Mouse (Mus musculus): Measurements from ENCODE around the gene Tpst1. TPM values are rescaled to one million over a fixed set of nuclear protein-coding genes. Genes with fewer than 3 reads are reported as not detected.
A peak's percentile ranks its signal among the peaks of the same experiment; 100 is the strongest.

The Tpst1 gene
- polyA plus RNA-seq, 1 experiment from 2014 or later: 55.6 TPM

GRCm38 (mm10) chr5:130080051-130080681 is 7.0 kb downstream of the Tpst1 start:
- peak overlapping the region; percentile 96 for H3K27ac ChIP-seq (replicated peaks)
- peak overlapping the region; percentile 88 for H3K4me3 ChIP-seq
- peaks cover 47% of the 10 kb centered on the region for H3K36me3 ChIP-seq (replicated peaks)
- peaks cover 16% of the 10 kb centered on the region for H3K4me1 ChIP-seq
- WGBS: 74% methylated on average over 16 of the region's 16 CpGs
- peaks cover 19% of the 10 kb centered on the region for H3K27me3 ChIP-seq (replicated peaks; ENCODE audit: low read depth, poor library complexity, severe bottlenecking)
- H3K9me3 ChIP-seq: peaks cover 8% of the 10 kb centered on the region; the same call in 1 of the 2 replicates
- DNase-seq (ENCODE audit: low spot score): peak; percentile 34

- H3K27me3 ChIP-seq (replicated peaks; ENCODE audit: low read depth, poor library complexity, severe bottlenecking): peaks cover 19% of the 10 kb centered on the region
- WGBS: 95% methylated on average over 8 of the region's 8 CpGs
- H3K4me3 ChIP-seq: no peak overlapping the region
- peaks cover 58% of the 10 kb centered on the region for H3K36me3 ChIP-seq (replicated peaks)
- no peak for DNase-seq (ENCODE audit: low spot score)
- no peak overlapping the region for H3K27ac ChIP-seq (replicated peaks)
- peaks cover 16% of the 10 kb centered on the region for H3K4me1 ChIP-seq
- H3K9me3 ChIP-seq: peaks cover 8% of the 10 kb centered on the region; the same call in 1 of the 2 replicates
Measured at GRCm38 (mm10) chr5:130081181-130081881, 8.2 kb downstream of the Tpst1 start.

- Histone ChIP-seq H3K36me3 (replicated peaks) (peaks cover 64% of the 10 kb centered on the region), H3K4me3 (no peak overlapping the region), H3K4me1 (peaks cover 16% of the 10 kb centered on the region), H3K27me3 (replicated peaks; ENCODE audit: low read depth, poor library complexity, severe bottlenecking) (peaks cover 13% of the 10 kb centered on the region), H3K27ac (replicated peaks) (no peak overlapping the region), H3K9me3 (peaks cover 8% of the 10 kb centered on the region; the same call in 1 of the 2 replicates)
- WGBS: 88% methylated on average over 4 of the region's 4 CpGs
- no peak for DNase-seq (ENCODE audit: low spot score)
Measured at GRCm38 (mm10) chr5:130082431-130082830, 9.3 kb downstream of the Tpst1 start.

GRCm38 (mm10) chr5:130084271-130084670 is 11.1 kb downstream of the Tpst1 start:
- H3K27me3 ChIP-seq (replicated peaks; ENCODE audit: low read depth, poor library complexity, severe bottlenecking): no peaks in the 10 kb centered on the region
- H3K36me3 ChIP-seq (replicated peaks): peaks cover 69% of the 10 kb centered on the region
- peaks cover 9% of the 10 kb centered on the region; the same call in 1 of the 2 replicates for H3K4me1 ChIP-seq
- peaks cover 8% of the 10 kb centered on the region; the same call in 1 of the 2 replicates for H3K9me3 ChIP-seq
- no peak for DNase-seq (ENCODE audit: low spot score)
- WGBS: 93% methylated on average over 3 of the region's 3 CpGs
- no peak overlapping the region for H3K4me3 ChIP-seq
- H3K27ac ChIP-seq (replicated peaks): no peak overlapping the region

- DNase-seq (ENCODE audit: low spot score): no peak
- Histone ChIP-seq H3K4me1 (0 out of 2 replicates have a peak, but pooled peaks cover 3% of the 10 kb centered on the region), H3K36me3 (replicated peaks) (peaks cover 72% of the 10 kb centered on the region), H3K9me3 (no peaks in the 10 kb centered on the region), H3K27ac (replicated peaks) (no peak overlapping the region), H3K27me3 (replicated peaks; ENCODE audit: low read depth, poor library complexity, severe bottlenecking) (no peaks in the 10 kb centered on the region), H3K4me3 (no peak overlapping the region)
- WGBS: 94% methylated on average over 7 of the region's 7 CpGs
Measured at GRCm38 (mm10) chr5:130088008-130088407, 14.9 kb downstream of the Tpst1 start.

- Histone ChIP-seq H3K27ac (replicated peaks) (no peak overlapping the region), H3K9me3 (no peaks in the 10 kb centered on the region), H3K4me1 (0 out of 2 replicates have a peak, but pooled peaks cover 3% of the 10 kb centered on the region), H3K27me3 (replicated peaks; ENCODE audit: low read depth, poor library complexity, severe bottlenecking) (no peaks in the 10 kb centered on the region), H3K4me3 (no peak overlapping the region), H3K36me3 (replicated peaks) (peaks cover 67% of the 10 kb centered on the region)
- 92% methylated on average over 4 of the region's 4 CpGs for WGBS
- no peak for DNase-seq (ENCODE audit: low spot score)
Measured at GRCm38 (mm10) chr5:130088612-130089011, 15.5 kb downstream of the Tpst1 start.

- no peak for DNase-seq (ENCODE audit: low spot score)
- Histone ChIP-seq H3K4me1 (0 out of 2 replicates have a peak, but pooled peaks cover 3% of the 10 kb centered on the region), H3K27ac (replicated peaks) (no peak overlapping the region), H3K36me3 (replicated peaks) (peaks cover 64% of the 10 kb centered on the region), H3K4me3 (no peak overlapping the region), H3K27me3 (replicated peaks; ENCODE audit: low read depth, poor library complexity, severe bottlenecking) (no peaks in the 10 kb centered on the region), H3K9me3 (no peaks in the 10 kb centered on the region)
- WGBS: 89% methylated on average over 7 of the region's 7 CpGs
Measured at GRCm38 (mm10) chr5:130089177-130089576, 16.1 kb downstream of the Tpst1 start.

- no peak for DNase-seq (ENCODE audit: low spot score)
- Histone ChIP-seq H3K27ac (replicated peaks) (no peak overlapping the region), H3K9me3 (no peaks in the 10 kb centered on the region), H3K4me3 (no peak overlapping the region), H3K27me3 (replicated peaks; ENCODE audit: low read depth, poor library complexity, severe bottlenecking) (no peaks in the 10 kb centered on the region), H3K4me1 (0 out of 2 replicates have a peak, but pooled peaks cover 3% of the 10 kb centered on the region), H3K36me3 (replicated peaks) (peaks cover 59% of the 10 kb centered on the region)
- WGBS: 88% methylated on average over 18 of the region's 18 CpGs
Measured at GRCm38 (mm10) chr5:130089626-130090393, 16.7 kb downstream of the Tpst1 start.

- H3K4me1 ChIP-seq: 0 out of 2 replicates have a peak, but pooled peaks cover 5% of the 10 kb centered on the region
- H3K27ac ChIP-seq (replicated peaks): no peak overlapping the region
- no peaks in the 10 kb centered on the region for H3K9me3 ChIP-seq
- peaks cover 32% of the 10 kb centered on the region for H3K36me3 ChIP-seq (replicated peaks)
- no peaks in the 10 kb centered on the region for H3K27me3 ChIP-seq (replicated peaks; ENCODE audit: low read depth, poor library complexity, severe bottlenecking)
- H3K4me3 ChIP-seq: no peak overlapping the region
- peak; percentile 55 for DNase-seq (ENCODE audit: low spot score)
- WGBS: 56% methylated on average over 12 of the region's 12 CpGs
Measured at GRCm38 (mm10) chr5:130096754-130097153, 23.6 kb downstream of the Tpst1 start.

GRCm38 (mm10) chr5:130097837-130098236 is 24.7 kb downstream of the Tpst1 start:
- Histone ChIP-seq H3K4me3 (no peak overlapping the region), H3K4me1 (0 out of 2 replicates have a peak, but pooled peaks cover 5% of the 10 kb centered on the region), H3K27ac (replicated peaks) (no peak overlapping the region), H3K27me3 (replicated peaks; ENCODE audit: low read depth, poor library complexity, severe bottlenecking) (no peaks in the 10 kb centered on the region), H3K9me3 (no peaks in the 10 kb centered on the region), H3K36me3 (replicated peaks) (peaks cover 35% of the 10 kb centered on the region)
- 88% methylated on average over 2 of the region's 2 CpGs for WGBS
- no peak for DNase-seq (ENCODE audit: low spot score)

GRCm38 (mm10) chr5:130101724-130102123 is 28.6 kb downstream of the Tpst1 start:
- Histone ChIP-seq H3K4me3 (no peak overlapping the region), H3K36me3 (replicated peaks) (peaks cover 49% of the 10 kb centered on the region), H3K9me3 (no peaks in the 10 kb centered on the region), H3K27me3 (replicated peaks; ENCODE audit: low read depth, poor library complexity, severe bottlenecking) (no peaks in the 10 kb centered on the region), H3K27ac (replicated peaks) (no peak overlapping the region), H3K4me1 (0 out of 2 replicates have a peak, but pooled peaks cover 2% of the 10 kb centered on the region)
- no peak for DNase-seq (ENCODE audit: low spot score)
- 96% methylated on average over 17 of the region's 17 CpGs for WGBS

GRCm38 (mm10) chr5:130109348-130109747 is 36.2 kb downstream of the Tpst1 start:
- Histone ChIP-seq H3K36me3 (replicated peaks) (peaks cover 44% of the 10 kb centered on the region), H3K9me3 (no peaks in the 10 kb centered on the region), H3K4me1 (no peaks in the 10 kb centered on the region), H3K27me3 (replicated peaks; ENCODE audit: low read depth, poor library complexity, severe bottlenecking) (no peaks in the 10 kb centered on the region), H3K4me3 (no peak overlapping the region), H3K27ac (replicated peaks) (no peak overlapping the region)
- no peak for DNase-seq (ENCODE audit: low spot score)
- 90% methylated on average over 3 of the region's 3 CpGs for WGBS

All from embryonic facial prominence, embryonic 10.5 days (tissue).